Mouse (Mus musculus) subcutaneous adipose tissue, adult 2 months (tissue): ENCODE measurements around the gene Casz1. TPM values are rescaled to one million over a fixed set of nuclear protein-coding genes. Genes with fewer than 3 reads are reported as not detected.

Experiments
- polyA plus RNA-seq: library from polyadenylated mRNA; depleted of rRNA; stranded (reverse); fragments of >200 nt; gene quantifications from 2 replicates; pipeline ENCODE4 v1.2.3, GENCODE M21; 2012; ENCODE audit warnings: low replicate concordance; rRNA removed

Gene Casz1
- 7.9 and 18.2 TPM in 2 replicates for polyA plus RNA-seq

DNA sequence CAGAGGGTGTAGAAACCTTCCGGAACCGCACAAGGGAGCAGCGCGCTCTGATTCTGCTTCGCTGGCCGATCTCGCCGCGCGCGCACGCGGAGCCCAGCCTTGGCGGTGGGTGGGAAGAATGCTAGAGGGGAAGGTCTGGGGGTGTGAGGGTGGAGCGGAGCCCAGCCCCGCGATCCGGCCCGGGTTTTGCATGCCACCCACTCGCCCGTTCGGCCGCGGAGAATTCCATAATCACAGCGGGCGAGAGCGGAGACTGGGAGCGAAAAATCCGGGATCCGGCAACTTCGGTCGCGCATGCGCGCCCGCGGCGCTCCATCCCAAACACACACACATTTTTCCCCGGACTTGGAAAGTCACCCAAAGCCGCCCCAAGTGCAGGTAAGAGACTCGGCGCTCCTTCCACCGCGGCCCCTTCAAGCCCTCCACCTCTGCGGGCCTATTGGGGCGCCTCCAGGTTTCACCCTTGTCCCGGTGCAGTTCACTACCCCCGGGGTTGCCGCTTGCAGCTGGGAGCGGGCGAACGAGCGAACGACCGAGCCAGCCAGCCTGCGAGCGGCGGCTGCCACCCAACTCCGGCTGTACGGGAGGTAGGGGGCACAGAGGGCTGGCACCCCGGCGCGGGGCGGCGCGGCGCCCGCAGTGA lies at the start of gene Casz1:
TSS of gene Casz1 (plus strand) at position 293 of the 643 bp plus-strand sequence.

Other genes with a start within 250 kb of the Casz1 start
- 21.3 and 56.3 TPM in 2 replicates for gene Exosc10, start 246.0 kb upstream of the Casz1 start, polyA plus RNA-seq
- 74.3 and 150 TPM in 2 replicates for gene Srm, start 212.9 kb upstream of the Casz1 start, polyA plus RNA-seq
- gene Masp2, start 201.9 kb upstream of the Casz1 start, polyA plus RNA-seq: 3.2 and 6.8 TPM in 2 replicates
- gene Tardbp, start 177.4 kb upstream of the Casz1 start, polyA plus RNA-seq: 92.8 and 129 TPM in 2 replicates
- gene Gm572, start 161.1 kb upstream of the Casz1 start, polyA plus RNA-seq: not detected in 2 replicates